Mouse (Mus musculus) C2C12 (cell line): ENCODE data around the gene Srsf5. TPM values are rescaled to one million over a fixed set of nuclear protein-coding genes. Genes with fewer than 3 reads are reported as not detected.

ENCODE experiments used
- H3K27me3 ChIP-seq: one replicate; pipeline ENCODE4 v1.6.1; 2011; ENCODE audit not compliant: control insufficient read depth, insufficient read depth, insufficient read length
- H3K36me3 ChIP-seq: one replicate; pipeline ENCODE4 v1.6.1; 2011; ENCODE audit not compliant: control insufficient read depth, insufficient read depth
- H3K4me3 ChIP-seq: one replicate; pipeline ENCODE4 v1.5.1; 2011; ENCODE audit warnings: mild to moderate bottlenecking, control low read depth; ENCODE audit not compliant: poor library complexity, insufficient read depth, severe bottlenecking
- H3K79me2 ChIP-seq: one replicate; pipeline ENCODE4 v1.6.1; 2011; ENCODE audit not compliant: control insufficient read depth, insufficient read depth
- H3K79me3 ChIP-seq: one replicate; pipeline ENCODE4 v1.6.1; 2011; ENCODE audit warnings: low read depth, control low read depth
- H3ac ChIP-seq: one replicate; pipeline ENCODE3; 2011; ENCODE audit warnings: low read depth; ENCODE audit not compliant: control insufficient read depth, insufficient read length
- CEBPB ChIP-seq: IDR thresholded peaks from one replicate; pipeline ENCODE4 v1.6.1; 2011; ENCODE audit warnings: low read depth, mild to moderate bottlenecking, control low read depth, moderate library complexity
- CTCF ChIP-seq: IDR thresholded peaks from one replicate; pipeline ENCODE4 v1.5.1; 2011; ENCODE audit not compliant: control insufficient read depth, insufficient read depth, insufficient read length
- FOSL1 ChIP-seq: IDR thresholded peaks from one replicate; pipeline ENCODE4 v1.8.0; 2011; ENCODE audit warnings: mild to moderate bottlenecking, low read length; ENCODE audit not compliant: poor library complexity, insufficient read depth, severe bottlenecking
- MAX ChIP-seq: IDR thresholded peaks from one replicate; pipeline ENCODE4 v1.6.1; 2011; ENCODE audit warnings: mild to moderate bottlenecking, control low read depth
- MYOD1 ChIP-seq: IDR thresholded peaks from one replicate; pipeline ENCODE4 v1.6.1; 2011; ENCODE audit warnings: low read depth; ENCODE audit not compliant: control insufficient read depth, insufficient read length
- MYOG ChIP-seq: IDR thresholded peaks from one replicate; pipeline ENCODE4 v1.6.1; 2011; ENCODE audit not compliant: control insufficient read depth, insufficient read length; ENCODE audit errors: extremely low read depth
- USF1 ChIP-seq: IDR thresholded peaks from one replicate; pipeline ENCODE4 v1.6.1; 2011; ENCODE audit warnings: low read depth, mild to moderate bottlenecking, control low read depth, moderate library complexity
- polyA plus RNA-seq: library from polyadenylated mRNA; unstranded; fragments of >200 nt; fragmentation: generic; extraction: Trizol; gene quantifications from one replicate; pipeline ENCODE4 v1.2.1, GENCODE M21; 2012; ENCODE audit warnings: missing spikeins

Gene Srsf5
- polyA plus RNA-seq, 1 experiment = 113 TPM

DNA sequence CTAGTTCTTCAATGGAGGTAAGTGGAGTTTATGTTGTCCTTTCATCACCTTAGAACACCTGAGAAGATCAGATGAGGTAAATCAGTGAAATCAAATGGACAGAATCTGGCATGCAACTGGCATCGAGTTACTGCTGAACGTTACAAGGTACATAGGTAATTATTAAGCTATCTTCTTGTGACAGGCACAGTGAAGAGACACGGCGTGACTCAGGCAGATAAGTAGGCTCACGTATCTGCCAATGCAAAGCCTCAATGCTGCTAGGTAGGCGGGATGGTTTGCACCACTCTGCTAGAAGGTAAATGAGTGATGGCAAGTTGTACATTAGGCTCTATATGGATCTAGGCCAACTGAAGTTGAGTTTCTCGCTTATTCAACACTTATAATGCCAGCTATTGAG lies 15.2 kb upstream of the Srsf5 start:
- no peaks in the 10 kb centered on the region for H3K79me2 ChIP-seq
- no peaks in the 10 kb centered on the region for H3K36me3 ChIP-seq
- no peaks in the 10 kb centered on the region for H3K79me3 ChIP-seq
- no peak overlapping the region for H3ac ChIP-seq
- no peak for TF ChIP-seq USF1
- no peak for TF ChIP-seq MAX
- no peak for TF ChIP-seq CEBPB
- no peak for TF ChIP-seq MYOD1
- TF ChIP-seq FOSL1 = no peak
- TF ChIP-seq MYOG = no peak
- no peak for TF ChIP-seq CTCF
- no peak overlapping the region for H3K4me3 ChIP-seq
- no peaks in the 10 kb centered on the region for H3K27me3 ChIP-seq

DNA sequence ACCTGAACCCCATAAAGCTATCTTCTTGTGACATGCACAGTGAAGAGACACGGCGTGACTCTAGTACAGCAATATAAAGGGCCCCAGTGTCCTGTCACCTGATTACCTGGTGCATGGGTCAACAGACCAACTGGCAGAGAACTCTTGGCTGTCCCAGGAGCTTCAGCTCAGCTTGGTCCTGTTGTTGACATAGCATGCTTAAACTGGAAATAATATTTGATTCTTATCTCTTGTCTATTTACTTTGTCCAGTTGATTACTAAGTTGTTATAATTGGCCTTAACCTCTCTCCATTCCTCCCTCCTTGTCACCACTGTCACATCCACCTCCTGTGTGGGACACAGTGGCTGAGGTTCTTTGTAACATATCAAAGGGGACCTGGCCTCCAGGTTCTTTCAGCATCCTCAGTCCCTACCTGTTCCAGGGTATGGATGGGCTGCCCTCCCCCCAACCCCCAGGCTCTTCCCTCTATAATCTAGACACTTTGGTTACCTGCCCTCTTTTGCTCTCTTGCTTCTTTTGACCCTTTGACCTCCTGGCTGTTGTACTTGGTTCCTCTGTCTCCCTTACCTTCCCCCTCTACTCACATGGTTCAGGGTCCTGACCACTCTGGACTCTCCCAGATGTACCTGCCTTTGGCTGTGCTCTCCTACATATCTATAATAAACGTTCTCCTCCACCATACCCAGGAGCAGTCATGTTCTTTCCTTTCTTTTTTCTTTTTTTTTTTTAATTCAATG lies 13.7 kb upstream of the Srsf5 start:
- Histone ChIP-seq H3K79me2 (no peaks in the 10 kb centered on the region), H3K4me3 (no peak overlapping the region), H3K36me3 (no peaks in the 10 kb centered on the region), H3ac (no peak overlapping the region), H3K27me3 (no peaks in the 10 kb centered on the region), H3K79me3 (no peaks in the 10 kb centered on the region)
- no peak for TF ChIP-seq FOSL1

DNA sequence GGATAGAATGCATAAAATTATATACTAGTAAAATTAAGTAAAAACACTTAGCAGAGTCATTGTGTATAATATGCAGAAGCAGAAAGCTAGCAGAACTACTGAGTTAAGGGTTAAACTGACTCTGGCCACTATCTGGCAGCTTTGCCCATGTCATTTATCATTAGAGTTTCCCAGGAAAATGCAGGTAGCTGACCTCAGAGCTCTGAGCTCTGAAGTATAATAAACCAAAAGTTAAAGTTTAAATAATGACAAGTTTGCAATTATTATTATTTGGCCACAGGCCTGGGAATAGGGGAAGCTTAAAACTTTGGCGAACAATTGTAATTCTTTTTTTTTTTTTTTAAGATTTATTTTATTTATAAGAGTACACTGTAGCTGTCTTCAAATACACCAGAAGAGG lies 12.4 kb upstream of the Srsf5 start:
- Histone ChIP-seq H3K79me3 (no peaks in the 10 kb centered on the region), H3K79me2 (no peaks in the 10 kb centered on the region), H3K36me3 (no peaks in the 10 kb centered on the region), H3K4me3 (no peak overlapping the region), H3ac (no peak overlapping the region), H3K27me3 (no peaks in the 10 kb centered on the region)
- TF ChIP-seq CEBPB = no peak
- no peak for TF ChIP-seq CTCF
- no peak for TF ChIP-seq MAX
- TF ChIP-seq FOSL1 = no peak
- TF ChIP-seq MYOG = no peak
- no peak for TF ChIP-seq USF1
- no peak for TF ChIP-seq MYOD1

DNA sequence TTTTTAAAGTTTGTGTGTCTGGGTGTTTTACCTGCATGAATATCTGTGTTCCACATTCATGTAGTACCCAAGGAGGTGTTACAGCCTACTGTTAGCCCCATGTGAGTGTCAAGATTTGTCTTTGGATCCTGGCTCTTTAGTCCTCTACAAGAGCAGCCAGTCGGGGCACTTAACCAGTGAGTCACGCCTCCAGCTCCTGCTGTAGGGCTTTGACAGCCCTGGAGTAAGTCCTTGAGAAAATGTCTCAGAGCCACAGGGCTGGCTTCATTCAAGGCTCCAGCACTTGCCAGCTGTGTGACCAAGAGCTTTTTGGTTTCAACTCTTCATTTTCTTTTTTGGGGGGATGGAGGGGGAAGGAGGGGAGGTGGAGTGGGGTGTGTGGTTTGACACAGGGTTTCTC lies 8.6 kb upstream of the Srsf5 start:
- H3K79me3 ChIP-seq = no peaks in the 10 kb centered on the region

DNA sequence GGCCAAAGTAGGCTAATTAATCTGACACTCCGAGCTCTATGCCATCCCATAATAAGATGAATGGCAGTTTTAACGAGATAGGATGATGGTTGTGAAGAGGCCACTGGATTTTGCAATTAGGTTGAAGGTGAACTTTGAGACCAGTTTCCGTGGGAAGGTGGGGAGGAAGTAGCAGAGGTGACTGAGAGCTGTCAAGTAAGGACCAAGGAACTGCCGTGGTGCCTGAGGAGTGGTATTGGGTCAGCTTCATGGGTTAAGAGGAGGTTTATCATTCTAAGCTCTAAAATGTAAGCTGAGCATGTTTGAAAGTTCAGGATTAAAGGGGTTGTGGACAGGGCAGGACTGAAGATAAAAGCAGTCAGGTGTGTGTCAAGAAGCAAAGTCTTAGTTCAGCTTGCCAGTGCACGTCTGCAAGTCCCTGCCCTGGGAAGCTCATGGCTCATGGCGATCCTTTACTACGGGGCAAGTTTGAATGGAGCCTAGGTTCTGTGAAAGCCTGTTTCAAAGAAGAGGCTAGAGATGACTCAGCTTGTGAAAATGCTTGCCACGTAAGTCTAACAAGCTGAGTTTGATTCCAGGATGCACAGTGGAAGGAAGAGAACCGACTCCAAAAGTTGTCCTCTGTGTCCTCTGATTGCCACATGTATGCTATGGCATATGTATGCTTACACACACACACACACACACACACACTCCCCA lies 7.8 kb upstream of the Srsf5 start:
- Histone ChIP-seq H3K79me2 (no peaks in the 10 kb centered on the region), H3K79me3 (no peaks in the 10 kb centered on the region), H3K4me3 (no peak overlapping the region), H3K27me3 (no peaks in the 10 kb centered on the region), H3ac (no peak overlapping the region), H3K36me3 (no peaks in the 10 kb centered on the region)
- TF ChIP-seq USF1 (no peak), MYOG (no peak), CTCF (no peak), MAX (no peak), CEBPB (no peak)

More for the DNA sequence above, 8.6 kb upstream of the Srsf5 start:
- H3K4me3 ChIP-seq = no peak overlapping the region
- no peaks in the 10 kb centered on the region for H3K27me3 ChIP-seq
- no peaks in the 10 kb centered on the region for H3K36me3 ChIP-seq
- no peaks in the 10 kb centered on the region for H3K79me2 ChIP-seq
- no peak for TF ChIP-seq CEBPB
- TF ChIP-seq FOSL1 = no peak
- no peak for TF ChIP-seq CTCF
- no peak for TF ChIP-seq MYOG
- no peak for TF ChIP-seq MYOD1
- TF ChIP-seq USF1 = no peak
- TF ChIP-seq MAX = no peak
- H3ac ChIP-seq = no peak overlapping the region

DNA sequence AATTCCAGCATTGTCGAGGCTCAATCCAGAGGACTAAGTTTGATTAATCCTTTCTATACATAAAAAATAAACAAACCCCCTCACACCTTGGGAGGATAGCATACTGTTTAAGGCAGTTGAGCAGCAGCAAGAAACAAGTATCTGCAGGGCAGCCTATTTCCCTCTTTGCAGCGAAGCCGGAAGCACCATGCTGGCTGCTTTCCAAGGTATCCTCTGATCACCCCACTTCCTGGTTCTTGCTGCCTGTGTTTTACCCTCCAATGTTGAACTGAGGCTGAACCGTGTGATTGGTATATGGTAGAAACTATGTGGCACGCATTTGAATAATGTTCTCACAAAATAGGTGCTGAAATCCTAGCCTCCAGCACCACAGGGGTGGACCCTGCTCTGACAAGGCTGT lies 6.7 kb upstream of the Srsf5 start:
- no peaks in the 10 kb centered on the region for H3K27me3 ChIP-seq
- no peaks in the 10 kb centered on the region for H3K36me3 ChIP-seq
- TF ChIP-seq CEBPB = no peak
- TF ChIP-seq CTCF = no peak
- TF ChIP-seq FOSL1 = no peak
- no peak for TF ChIP-seq MAX
- no peak for TF ChIP-seq USF1
- TF ChIP-seq MYOG = no peak
- TF ChIP-seq MYOD1 = no peak
- H3K79me3 ChIP-seq = no peaks in the 10 kb centered on the region
- H3K79me2 ChIP-seq = no peaks in the 10 kb centered on the region
- H3ac ChIP-seq = no peak overlapping the region
- H3K4me3 ChIP-seq = no peak overlapping the region
